Mouse (Mus musculus) thymus, adult 18-20 months (tissue): ENCODE measurements around the gene Sfswap.
A peak's percentile ranks its signal among the peaks of the same experiment; 100 is the strongest.
"Not testable (repeated sequence)": the region's sequence is repeated elsewhere in the genome, so short reads cannot be mapped to it uniquely, and the experiment has no call there.

Source experiments
- DNase-seq, 2 experiments: peaks; one replicate each; pipeline ENCODE4 v3.0.0; 2022; ENCODE audit warnings: mixed read lengths in 2 of 2

The Sfswap gene

GRCm38 (mm10) chr5:129500722-129501634, at the start of gene Sfswap:
Sfswap (plus strand) TSS chr5:129501221.
- peak; percentile 53 to 73 for DNase-seq

- DNase-seq, result no peak
These were observed 48.5 kb upstream of the Sfswap start for GRCm38 (mm10) chr5:129452561-129452960.

GRCm38 (mm10) chr5:129454802-129455528, 46.1 kb upstream of the Sfswap start:
- no peak for DNase-seq

DNA sequence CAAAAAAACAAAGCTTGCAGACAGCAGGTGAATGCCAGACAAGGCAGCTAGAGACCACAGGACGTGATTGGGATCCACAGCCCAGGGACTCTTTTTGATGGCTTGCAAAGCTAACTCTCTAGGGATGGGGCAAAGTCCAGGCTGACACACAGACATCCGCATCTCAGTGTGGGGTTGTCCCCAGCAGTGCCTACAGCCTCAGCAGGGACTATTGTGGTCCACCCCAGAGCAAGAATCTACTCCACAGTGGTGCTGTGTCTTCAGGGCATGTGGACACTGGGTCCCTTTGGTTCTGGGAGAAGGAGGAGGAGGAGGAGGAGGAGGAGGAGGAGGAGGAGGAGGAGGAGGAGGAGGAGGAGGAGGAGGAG, 45.5 kb upstream of the Sfswap start:
- DNase-seq, result no peak

GRCm38 (mm10) chr5:129456579-129457140, 44.4 kb upstream of the Sfswap start:
- DNase-seq, result no peak

GRCm38 (mm10) chr5:129458109-129458508, 42.9 kb upstream of the Sfswap start:
- no peak for DNase-seq

GRCm38 (mm10) chr5:129458541-129458940, 42.5 kb upstream of the Sfswap start:
- no peak for DNase-seq

- no peak for DNase-seq
These were observed 40.1 kb upstream of the Sfswap start for GRCm38 (mm10) chr5:129460798-129461476.

- DNase-seq, result not testable (repeated sequence)
These were observed 37.4 kb upstream of the Sfswap start for GRCm38 (mm10) chr5:129463648-129464047.

DNA sequence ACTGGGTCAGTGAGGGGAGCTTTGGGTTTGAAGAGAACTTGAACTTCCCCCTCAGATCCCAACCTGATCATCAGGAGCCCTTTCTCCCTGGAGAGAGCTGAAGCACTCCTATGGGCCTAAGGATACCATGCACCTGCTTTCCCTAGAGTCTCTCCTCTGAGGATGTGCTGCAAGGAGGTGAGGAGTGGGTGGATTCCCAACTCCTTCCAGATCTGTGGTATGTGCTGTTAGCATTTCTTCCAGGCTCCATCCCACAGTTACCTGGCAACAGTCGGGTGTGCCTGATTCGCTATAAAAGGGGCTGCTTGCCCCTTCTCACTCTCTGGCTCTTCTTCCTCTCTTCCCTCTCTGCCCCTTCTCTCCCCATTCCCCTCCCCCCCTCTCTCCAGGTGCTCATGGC, 35.2 kb upstream of the Sfswap start:
- DNase-seq, result no peak

DNA sequence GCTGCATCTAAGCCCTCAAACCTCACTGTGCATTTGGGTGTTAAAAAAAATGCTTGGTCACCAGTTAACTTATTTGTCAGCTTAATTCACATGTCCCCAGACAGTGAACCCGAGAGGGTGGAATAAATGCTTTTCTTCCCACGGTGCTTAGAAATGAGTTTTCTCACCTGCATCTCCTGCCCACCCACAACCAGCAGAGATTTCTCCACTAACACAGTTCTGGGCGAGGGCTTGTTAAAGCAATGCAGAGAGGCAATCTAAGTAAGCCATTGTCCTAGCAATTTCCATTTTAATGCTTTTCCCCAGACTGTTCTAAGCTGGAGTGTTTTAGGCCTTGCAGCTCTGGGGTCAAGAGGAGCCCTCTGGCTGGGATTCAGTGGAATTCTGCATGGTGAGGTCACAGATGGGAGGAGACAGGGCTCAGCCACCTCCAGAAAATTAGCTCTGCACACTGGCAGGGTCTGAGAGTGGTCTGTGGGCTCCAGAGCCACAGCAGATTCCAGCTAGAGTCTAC, 25.4 kb upstream of the Sfswap start:
- no peak for DNase-seq

DNA sequence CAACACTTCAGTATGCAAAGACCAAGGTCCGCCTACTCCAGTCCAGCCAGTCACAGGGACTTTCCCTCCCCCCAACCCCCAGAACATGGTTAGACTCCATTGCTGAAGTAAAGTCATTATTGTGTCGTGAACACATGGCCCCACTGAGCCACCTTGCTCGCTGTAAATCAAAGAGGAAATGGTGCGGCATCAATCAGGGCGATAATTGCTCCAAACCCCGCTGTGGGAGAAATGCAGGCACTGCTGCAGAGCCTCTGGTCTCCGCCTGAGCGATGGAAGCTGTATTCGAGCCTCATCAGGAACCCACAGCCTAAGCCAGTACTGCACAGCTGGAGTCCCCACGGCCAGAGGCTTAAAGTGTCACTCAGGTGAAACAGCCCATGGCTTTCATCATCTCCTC, 11.1 kb upstream of the Sfswap start:
- DNase-seq, result no peak

- DNase-seq, result peak in 1 of 2 experiments; percentile 15
These were observed 650 bp downstream of the Sfswap start for GRCm38 (mm10) chr5:129501671-129502070.

- DNase-seq, result no peak
These were observed 5.9 kb downstream of the Sfswap start for GRCm38 (mm10) chr5:129506886-129507285.

- no peak for DNase-seq
These were observed 17.2 kb downstream of the Sfswap start for GRCm38 (mm10) chr5:129518180-129518579.

DNA sequence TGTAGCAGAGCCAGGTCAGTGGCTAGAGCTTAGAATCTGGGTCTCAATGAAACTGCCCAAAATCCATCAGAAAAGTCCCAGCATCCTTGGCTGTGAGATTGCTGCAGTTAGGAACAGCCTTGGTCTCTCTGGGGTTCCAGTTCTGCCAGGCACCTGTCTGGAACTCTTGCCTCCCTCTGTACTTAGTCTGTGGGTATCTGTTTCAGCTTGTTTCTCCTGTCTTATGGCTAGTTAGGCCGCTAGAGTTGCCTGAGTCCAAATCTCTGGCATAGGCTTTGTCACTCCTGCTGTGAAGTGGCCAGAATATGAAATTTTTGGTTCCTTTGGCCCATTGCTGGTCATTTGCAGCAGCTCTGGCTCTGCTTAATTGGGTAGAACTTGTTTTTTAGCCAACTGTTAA, 17.8 kb downstream of the Sfswap start:
- DNase-seq, result no peak

GRCm38 (mm10) chr5:129519591-129519990, 18.6 kb downstream of the Sfswap start:
- no peak for DNase-seq

DNA sequence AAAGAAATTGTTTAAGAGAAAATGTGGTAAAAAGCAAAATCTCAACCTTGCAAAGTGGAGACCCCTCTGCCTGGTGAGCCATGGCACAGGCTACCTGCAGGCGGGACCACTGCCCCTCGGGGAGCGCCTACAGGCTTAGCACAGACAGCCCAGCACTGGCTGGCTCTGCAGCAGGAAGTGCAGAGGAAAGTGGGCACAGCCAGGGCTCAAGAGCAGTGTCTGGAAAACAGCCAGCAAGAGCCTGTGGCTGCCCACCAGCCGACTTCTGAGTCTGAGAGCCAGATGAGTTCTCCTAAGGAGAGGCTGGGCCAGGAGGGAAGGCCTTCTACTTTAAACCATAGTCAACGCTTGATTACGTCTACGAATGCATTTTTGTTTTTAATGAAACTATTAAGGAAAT, 20.5 kb downstream of the Sfswap start:
- DNase-seq, result no peak

GRCm38 (mm10) chr5:129521913-129522312, 20.9 kb downstream of the Sfswap start:
- no peak for DNase-seq

DNA sequence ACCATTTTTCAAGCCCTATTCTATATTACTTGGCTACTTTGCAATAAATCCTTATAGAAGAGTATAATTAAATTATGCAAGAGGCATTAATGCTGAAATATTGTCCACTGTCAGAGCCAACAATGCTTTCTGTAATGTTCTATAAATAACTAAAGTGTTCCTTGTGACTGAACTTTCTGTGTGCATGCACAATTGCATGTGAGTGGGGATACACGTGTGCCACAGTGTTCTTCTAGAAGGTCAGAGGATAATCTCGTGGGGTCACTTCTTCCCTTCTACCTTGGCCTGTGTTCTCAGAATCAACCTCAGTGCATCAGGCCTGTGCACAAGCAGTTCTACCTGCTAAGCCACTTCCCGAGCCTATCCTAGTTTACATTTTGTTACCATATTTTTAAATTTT, 22.1 kb downstream of the Sfswap start:
- no peak for DNase-seq

GRCm38 (mm10) chr5:129524751-129525150, 23.7 kb downstream of the Sfswap start:
- DNase-seq, result no peak

GRCm38 (mm10) chr5:129527162-129527561, 26.1 kb downstream of the Sfswap start:
- no peak for DNase-seq

- no peak for DNase-seq
These were observed 28.6 kb downstream of the Sfswap start for GRCm38 (mm10) chr5:129529571-129529970.
